Mouse (Mus musculus) liver, adult (tissue): ENCODE measurements around the gene Igf2bp1.

Experiments used
- GATA4 ChIP-seq: IDR thresholded peaks from 2 replicates; pipeline ENCODE4 v1.6.1; 2014; ENCODE audit warnings: mild to moderate bottlenecking, low read length; ENCODE audit not compliant: insufficient replicate concordance

Gene Igf2bp1

GRCm38 (mm10) chr11:96005403-96006271 is at the start of gene Igf2bp1:
Gene Igf2bp1 (minus strand): TSS chr11:96005940.
- TF ChIP-seq GATA4, result no peak

DNA sequence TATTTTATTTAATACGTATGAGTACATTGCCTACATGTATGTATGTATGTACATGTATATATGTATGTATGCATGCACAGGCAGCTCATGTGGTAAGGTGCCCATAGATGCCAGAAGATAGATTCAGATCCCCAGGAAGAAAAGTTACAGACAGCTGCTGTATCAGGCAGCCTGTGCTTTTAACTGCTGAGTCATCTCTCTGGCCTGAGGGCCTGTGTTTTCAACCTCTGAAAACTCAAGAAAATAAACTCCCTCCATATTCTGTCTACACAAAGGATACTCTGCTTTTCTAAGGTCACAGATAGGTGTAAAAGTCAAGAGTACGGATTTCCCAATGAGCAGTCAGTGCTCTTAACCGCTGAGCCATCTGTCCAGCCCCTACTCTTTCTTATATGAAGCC is 45.1 kb upstream of the Igf2bp1 start:
- TF ChIP-seq GATA4, result no peak

- no peak for TF ChIP-seq GATA4
Measured at GRCm38 (mm10) chr11:96049939-96050338, 44.2 kb upstream of the Igf2bp1 start.

DNA sequence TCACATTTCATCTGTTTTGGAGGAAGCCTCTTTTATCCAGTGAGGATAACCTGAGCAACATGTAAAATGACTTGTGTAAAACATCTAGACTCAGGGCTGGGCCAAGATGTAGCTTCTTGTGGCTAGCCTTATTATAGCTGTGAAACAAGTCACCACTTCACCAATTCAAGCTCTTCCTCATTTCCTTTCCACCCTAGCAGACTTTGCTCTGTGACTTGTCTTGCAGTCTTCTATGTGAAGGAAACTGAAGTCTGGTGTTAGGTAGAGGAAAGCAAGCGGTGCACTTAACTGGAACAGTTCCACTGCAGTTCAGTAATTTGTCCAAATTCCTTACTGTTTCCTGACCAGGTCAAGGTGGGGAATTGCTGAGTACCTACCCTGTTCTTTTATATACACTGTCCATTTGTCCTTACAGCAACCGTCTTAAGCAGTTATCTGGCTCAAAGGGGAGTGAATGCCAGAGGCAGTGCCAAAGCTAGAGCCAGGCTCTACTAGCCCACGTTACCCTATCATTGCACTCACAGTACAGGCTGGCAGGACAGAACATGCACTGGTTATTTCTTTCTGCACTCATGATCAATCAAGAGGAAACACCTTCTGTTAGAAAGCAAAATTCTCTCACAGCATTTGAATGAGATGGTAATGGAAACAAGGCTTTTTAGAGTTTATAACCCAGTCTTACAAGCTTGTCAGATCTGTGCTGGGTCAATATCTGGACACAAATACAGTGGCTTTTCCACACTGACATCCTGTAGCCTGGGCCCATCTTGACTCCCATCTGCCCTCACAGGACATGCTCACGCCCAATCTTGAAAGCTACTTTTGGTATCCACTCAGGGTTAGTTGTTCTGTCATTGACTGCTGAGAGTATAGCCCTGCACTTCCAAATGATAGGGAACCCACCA is 42.0 kb upstream of the Igf2bp1 start:
- no peak for TF ChIP-seq GATA4

DNA sequence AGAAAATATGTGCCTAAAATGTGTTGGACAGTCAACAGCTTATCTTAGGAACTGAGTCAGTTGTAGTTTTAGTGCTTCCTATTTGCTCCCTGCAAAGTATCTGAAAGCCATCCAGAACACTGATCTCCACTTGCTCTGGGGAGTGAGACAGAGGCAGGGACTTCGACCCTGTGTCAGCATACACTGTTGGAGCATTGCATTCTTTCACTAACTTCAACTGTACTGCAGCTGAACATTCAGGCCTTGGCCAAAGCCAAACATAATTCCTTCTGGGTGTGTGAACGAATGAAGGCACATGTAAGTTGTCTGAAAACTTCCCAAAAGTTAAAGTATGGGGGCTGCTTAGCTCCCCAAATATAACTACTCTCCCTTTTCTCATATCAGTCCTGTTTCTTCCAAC is 41.1 kb upstream of the Igf2bp1 start:
- TF ChIP-seq GATA4, result no peak

GRCm38 (mm10) chr11:96046028-96046427 is 40.3 kb upstream of the Igf2bp1 start:
- TF ChIP-seq GATA4, result no peak

GRCm38 (mm10) chr11:96044803-96045567 is 39.2 kb upstream of the Igf2bp1 start:
- TF ChIP-seq GATA4, result no peak

- TF ChIP-seq GATA4, result no peak
Measured at GRCm38 (mm10) chr11:96038560-96038959, 32.8 kb upstream of the Igf2bp1 start.

DNA sequence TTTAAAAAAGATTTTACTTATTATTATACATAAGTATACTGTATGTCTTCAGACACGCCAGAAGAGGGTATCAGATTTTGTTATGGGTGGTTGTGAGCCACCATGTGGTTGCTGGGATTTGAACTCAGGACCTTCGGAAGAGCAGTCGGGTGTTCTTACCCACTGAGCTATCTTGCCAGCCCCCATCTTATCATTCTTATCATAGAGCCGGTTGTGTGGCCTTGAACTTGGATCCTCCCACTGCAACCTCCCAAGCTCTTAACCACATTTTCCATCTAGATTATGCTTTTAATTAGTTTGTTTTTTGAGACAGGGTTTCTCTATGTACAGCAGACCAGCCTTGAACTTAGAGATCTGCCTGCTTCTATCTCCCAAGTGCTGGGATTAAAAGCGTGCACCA is 31.8 kb upstream of the Igf2bp1 start:
- no peak for TF ChIP-seq GATA4

DNA sequence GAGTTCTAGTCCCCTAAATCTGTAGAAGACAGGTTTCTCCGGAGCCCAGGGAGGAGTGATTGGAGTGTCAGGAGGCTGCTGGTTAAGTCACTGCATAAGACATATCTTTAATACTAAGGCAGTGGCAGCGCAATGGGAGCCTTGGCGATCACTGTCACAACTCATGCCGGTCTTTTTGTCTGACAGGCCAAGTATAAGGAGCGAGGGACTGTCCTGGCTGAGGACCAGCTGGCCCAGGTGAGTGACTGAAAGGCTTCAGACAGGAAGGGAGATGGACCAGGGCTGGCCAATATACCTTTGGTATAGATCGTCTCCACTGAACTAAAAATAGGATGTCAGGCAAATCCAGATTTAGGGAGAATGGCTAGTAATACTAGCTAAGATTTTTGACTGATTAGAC is 29.4 kb upstream of the Igf2bp1 start:
- no peak for TF ChIP-seq GATA4

GRCm38 (mm10) chr11:96034596-96035052 is 28.9 kb upstream of the Igf2bp1 start, which contains the start of gene Snf8:
Gene Snf8 (plus strand): TSS chr11:96034885.
- TF ChIP-seq GATA4, result no peak

GRCm38 (mm10) chr11:96034116-96034515 is 28.4 kb upstream of the Igf2bp1 start:
- TF ChIP-seq GATA4, result no peak

- TF ChIP-seq GATA4, result no peak
Measured at GRCm38 (mm10) chr11:96033264-96033663, 27.5 kb upstream of the Igf2bp1 start.

- no peak for TF ChIP-seq GATA4
Measured at GRCm38 (mm10) chr11:96031701-96032100, 26.0 kb upstream of the Igf2bp1 start.

DNA sequence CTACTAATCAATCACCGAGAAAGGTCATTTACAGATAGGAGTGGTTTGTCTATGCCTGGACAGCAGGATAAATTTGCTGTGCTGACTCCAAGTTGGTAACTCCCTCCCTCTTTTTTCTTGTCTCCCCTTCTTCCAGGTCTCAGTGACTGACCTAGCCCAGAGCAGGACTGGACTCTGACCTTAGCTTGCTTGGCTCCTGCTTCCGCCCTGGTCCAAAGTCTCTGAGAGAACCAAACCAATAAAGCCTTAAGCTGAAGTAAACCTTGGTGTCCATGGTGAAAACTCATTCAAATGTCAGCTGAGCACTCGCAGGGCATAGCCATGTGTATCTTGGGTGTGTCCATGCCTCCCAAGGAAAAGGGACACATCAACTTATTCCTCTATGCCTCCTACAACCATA is 24.8 kb upstream of the Igf2bp1 start:
- no peak for TF ChIP-seq GATA4
